Mouse (Mus musculus) MEL (cell line): ENCODE measurements around the gene Smg1. TPM values are rescaled to one million over a fixed set of nuclear protein-coding genes. Genes with fewer than 3 reads are reported as not detected.

ENCODE experiments used
- DNase-seq: peaks from one replicate; pipeline ENCODE4 v3.0.0; 2011; ENCODE audit warnings: low read depth, low spot score
- H3K27ac ChIP-seq: 2 replicates; pipeline ENCODE4 v1.5.1; 2012; ENCODE audit warnings: low read depth, mild to moderate bottlenecking, control low read depth, low read length, moderate library complexity; ENCODE audit not compliant: control insufficient read depth
- H3K27me3 ChIP-seq, 2 experiments: fragments of 150-350 bp in 1 of 2; sonication (generic) in 1 of 2; 2 replicates each; pipeline ENCODE4 v1.6.1; 2012; ENCODE audit warnings: low read length in 2 of 2, mild to moderate bottlenecking in 2 of 2, improper control_type of control experiment in 1 of 2, moderate library complexity in 1 of 2; ENCODE audit not compliant: insufficient read depth in 2 of 2, control insufficient read depth in 1 of 2
- H3K36me3 ChIP-seq, 2 experiments: 2 replicates each; pipeline ENCODE4 v1.6.1; 2012 to 2014; ENCODE audit warnings: low read length in 2 of 2, improper control_type of control experiment in 1 of 2, inconsistent platforms in 1 of 2, mild to moderate bottlenecking in 1 of 2; ENCODE audit not compliant: insufficient read depth in 2 of 2, control insufficient read depth in 1 of 2
- H3K4me1 ChIP-seq, 2 experiments: fragments of 150-350 bp in 1 of 2; sonication (generic) in 1 of 2; 2 replicates each; pipeline ENCODE4 v1.6.1; 2012; ENCODE audit warnings: low read length in 2 of 2, improper control_type of control experiment in 1 of 2, mild to moderate bottlenecking in 1 of 2; ENCODE audit not compliant: insufficient read depth in 2 of 2, control insufficient read depth in 1 of 2
- H3K4me3 ChIP-seq, 2 experiments: fragments of 150-350 bp in 1 of 2; sonication (generic) in 1 of 2; 2 replicates each; pipeline ENCODE4 v1.5.1; 2012; ENCODE audit warnings: low read depth in 2 of 2, low read length in 2 of 2, mild to moderate bottlenecking in 2 of 2, moderate library complexity in 2 of 2, control low read depth in 1 of 2, improper control_type of control experiment in 1 of 2; ENCODE audit not compliant: control insufficient read depth in 1 of 2, insufficient read depth in 1 of 2
- H3K79me2 ChIP-seq: 2 replicates; pipeline ENCODE4 v1.6.1; 2012; ENCODE audit warnings: mild to moderate bottlenecking, low read length, moderate library complexity; ENCODE audit not compliant: control insufficient read depth, poor library complexity, insufficient read depth
- H3K9ac ChIP-seq: 2 replicates; pipeline ENCODE4 v1.6.1; 2012; ENCODE audit warnings: low read depth, mild to moderate bottlenecking, control low read depth, low read length, moderate library complexity; ENCODE audit not compliant: control insufficient read depth, poor library complexity, severe bottlenecking
- H3K9me3 ChIP-seq: fragments of 150-350 bp; sonication (generic); replicated peaks from 2 replicates; pipeline ENCODE4 v1.6.1; 2012; ENCODE audit warnings: mild to moderate bottlenecking, low read length, improper control_type of control experiment, moderate library complexity; ENCODE audit not compliant: insufficient read depth
- CTCF ChIP-seq, 3 experiments: IDR thresholded peaks in 2 of 3; conservative IDR thresholded peaks in 1 of 3; 2 replicates each; pipeline ENCODE4 v1.5.1; 2011 to 2012; ENCODE audit warnings: low read length in 3 of 3, low read depth in 2 of 3, mild to moderate bottlenecking in 2 of 3, improper control_type of control experiment in 1 of 3, inconsistent platforms in 1 of 3, mixed read lengths in 1 of 3, moderate library complexity in 1 of 3; ENCODE audit not compliant: control insufficient read depth in 1 of 3, insufficient read depth in 1 of 3, poor library complexity in 1 of 3, severe bottlenecking in 1 of 3
- E2F4 ChIP-seq: IDR thresholded peaks from 2 replicates; pipeline ENCODE4 v1.6.1; 2011; ENCODE audit warnings: low read depth, low read length, improper control_type of control experiment, borderline replicate concordance
- ETS1 ChIP-seq: IDR thresholded peaks from 2 replicates; pipeline ENCODE4 v1.6.1; 2012; ENCODE audit warnings: low read depth, mild to moderate bottlenecking, inconsistent platforms, low read length, improper control_type of control experiment, moderate library complexity
- GATA1 ChIP-seq: IDR thresholded peaks from 2 replicates; pipeline ENCODE4 v1.6.1; 2011; ENCODE audit warnings: low read depth, low read length, improper control_type of control experiment
- HCFC1 ChIP-seq: IDR thresholded peaks from 2 replicates; pipeline ENCODE4 v1.6.1; 2012; ENCODE audit warnings: low read depth, mild to moderate bottlenecking, inconsistent platforms, low read length, improper control_type of control experiment, moderate library complexity
- JUND ChIP-seq: IDR thresholded peaks from 2 replicates; pipeline ENCODE4 v1.6.1; 2011; ENCODE audit warnings: low read depth, mild to moderate bottlenecking, improper control_type of control experiment, low read length
- MAX ChIP-seq: IDR thresholded peaks from 2 replicates; pipeline ENCODE4 v1.6.1; 2011; ENCODE audit warnings: low read length, improper control_type of control experiment
- MAZ ChIP-seq: IDR thresholded peaks from 2 replicates; pipeline ENCODE4 v1.6.1; 2012; ENCODE audit warnings: low read depth, mild to moderate bottlenecking, inconsistent platforms, low read length, improper control_type of control experiment
- MYB ChIP-seq: IDR thresholded peaks from 2 replicates; pipeline ENCODE4 v1.6.1; 2011; ENCODE audit warnings: mild to moderate bottlenecking, low read depth, low read length, improper control_type of control experiment
- POLR2AphosphoS2 ChIP-seq: IDR thresholded peaks from 2 replicates; pipeline ENCODE4 v1.6.1; 2011; ENCODE audit warnings: low read length, improper control_type of control experiment
- POLR2AphosphoS5 ChIP-seq: IDR thresholded peaks from 2 replicates; pipeline ENCODE4 v1.6.1; 2012; ENCODE audit warnings: low read depth, borderline replicate concordance, mild to moderate bottlenecking, inconsistent platforms, low read length, moderate library complexity, mixed read lengths
- SIN3A ChIP-seq: IDR thresholded peaks from 2 replicates; pipeline ENCODE4 v1.6.1; 2012; ENCODE audit warnings: low read length, improper control_type of control experiment, inconsistent platforms
- TAL1 ChIP-seq: IDR thresholded peaks from 2 replicates; pipeline ENCODE4 v1.6.1; 2012; ENCODE audit warnings: mild to moderate bottlenecking, inconsistent platforms, low read length, moderate library complexity, mixed read lengths
- ZMIZ1 ChIP-seq: IDR thresholded peaks from 2 replicates; pipeline ENCODE4 v1.6.1; 2012; ENCODE audit warnings: low read depth, mild to moderate bottlenecking, inconsistent platforms, low read length, improper control_type of control experiment, moderate library complexity
- ZNF384 ChIP-seq: IDR thresholded peaks from 2 replicates; pipeline ENCODE4 v1.6.1; 2012; ENCODE audit warnings: low read depth, mild to moderate bottlenecking, inconsistent platforms, low read length, improper control_type of control experiment
- polyA plus RNA-seq, 2 experiments: library from polyadenylated mRNA; stranded (reverse) in 1 of 2; unstranded in 1 of 2; fragments of >175 nt in 1 of 2; fragments of >200 nt in 1 of 2; gene quantifications; 2 replicates each; pipeline versions ENCODE4 v1.2.1 to v1.2.4; 2012; ENCODE audit warnings: low replicate concordance in 2 of 2, low read depth in 1 of 2; ENCODE audit not compliant: insufficient read length in 2 of 2, insufficient read depth in 1 of 2, missing spikeins in 1 of 2
- total RNA-seq: library from RNA; depleted of rRNA; stranded (reverse); fragments of 300-350 nt; gene quantifications from 2 replicates; pipeline ENCODE4 v1.2.3, GENCODE M21; 2012

Gene Smg1
- total and polyA plus RNA-seq, 3 experiments = 24.2 to 49.6 (median 32.6) TPM

DNA sequence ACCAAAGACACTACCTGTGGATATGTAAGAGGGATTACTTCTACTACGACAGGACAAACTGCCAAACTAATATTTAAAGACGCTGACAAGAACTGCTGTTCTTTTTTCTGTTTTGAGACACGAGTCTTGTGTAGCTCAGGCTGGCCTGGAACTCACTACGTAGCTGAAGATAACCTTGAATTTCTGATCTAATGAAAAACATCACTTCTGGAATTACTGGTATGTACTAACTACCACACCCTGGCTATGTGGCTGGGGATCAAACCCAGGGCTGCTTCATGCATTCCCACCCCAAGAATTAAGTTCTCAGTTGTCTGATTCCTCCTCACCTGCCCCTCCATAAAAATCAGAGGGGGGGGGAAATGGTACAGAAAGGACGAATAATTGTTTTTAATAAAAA is 3.5 kb downstream of the Smg1 start:
- Histone ChIP-seq H3K79me2 (peaks cover 70% of the 10 kb centered on the region), H3K27me3 (no peaks in the 10 kb centered on the region), H3K9ac (no peak overlapping the region), H3K4me1 (peaks cover 2 to 16% of the 10 kb centered on the region in 2 experiments; a peak in 3 of 4 replicates), H3K4me3 (no peak overlapping the region), H3K9me3 (no peaks in the 10 kb centered on the region), H3K27ac (no peak overlapping the region), H3K36me3 (peaks cover 3 to 51% of the 10 kb centered on the region in 2 experiments)
- DNase-seq = no peak
- 0 out of 2 replicates have a peak, but pooled peaks have one; percentile 14 for TF ChIP-seq SIN3A
- no peak for TF ChIP-seq HCFC1
- no peak for TF ChIP-seq GATA1
- TF ChIP-seq POLR2AphosphoS2 = no peak
- TF ChIP-seq ZNF384 = no peak

GRCm38 (mm10) chr7:118236949-118237348 is 6.5 kb downstream of the Smg1 start:
- no peak overlapping the region for H3K9ac ChIP-seq
- H3K27ac ChIP-seq = no peak overlapping the region
- H3K36me3 ChIP-seq = peaks cover 3 to 64% of the 10 kb centered on the region in 2 experiments
- H3K79me2 ChIP-seq = peaks cover 78% of the 10 kb centered on the region
- H3K4me1 ChIP-seq = peaks cover 5 to 18% of the 10 kb centered on the region in 2 experiments; a peak in 3 of 4 replicates
- TF ChIP-seq TAL1 (no peak), ETS1 (no peak)
- H3K4me3 ChIP-seq = no peak overlapping the region
- H3K9me3 ChIP-seq = no peaks in the 10 kb centered on the region
- no peak for DNase-seq
- H3K27me3 ChIP-seq = no peaks in the 10 kb centered on the region

- Histone ChIP-seq H3K4me3 (no peak overlapping the region), H3K27me3 (no peaks in the 10 kb centered on the region), H3K79me2 (peaks cover 72% of the 10 kb centered on the region), H3K27ac (no peak overlapping the region), H3K36me3 (peaks cover 3 to 41% of the 10 kb centered on the region in 2 experiments), H3K9ac (no peak overlapping the region), H3K4me1 (peaks cover 7 to 9% of the 10 kb centered on the region in 2 experiments; a peak in 3 of 4 replicates), H3K9me3 (no peaks in the 10 kb centered on the region)
- no peak for DNase-seq
- TF ChIP-seq MYB = no peak
- no peak for TF ChIP-seq E2F4
- no peak for TF ChIP-seq CTCF (IDR thresholded peaks at IDR 0.05 in 2 of 3, conservative IDR thresholded peaks at IDR 0.05 in 1 of 3; ENCODE audit: control insufficient read depth in 1 of 3, insufficient read depth in 1 of 3, low read depth in 2 of 3, low read length in 3 of 3, poor library complexity in 1 of 3, severe bottlenecking in 1 of 3)
- TF ChIP-seq MAZ = no peak
- no peak for TF ChIP-seq MAX
- no peak for TF ChIP-seq GATA1
- no peak for TF ChIP-seq ZMIZ1
- TF ChIP-seq POLR2AphosphoS5 = no peak
- no peak for TF ChIP-seq POLR2AphosphoS2
- no peak for TF ChIP-seq JUND
These were observed 9.2 kb downstream of the Smg1 start for GRCm38 (mm10) chr7:118234236-118234635.
